Mouse (Mus musculus): ENCODE measurements at regions not wholly inside any gene's neighbourhood (a gene's known extent, or its start where the extent isn't known, plus 50 kb on each side); places are given as distances from the start of the nearest gene placed in this dataset.
A peak's percentile ranks its signal among the peaks of the same experiment; 100 is the strongest.
"Not testable (repeated sequence)": the region's sequence is repeated elsewhere in the genome, so short reads cannot be mapped to it uniquely, and the experiment has no call there.

DNA sequence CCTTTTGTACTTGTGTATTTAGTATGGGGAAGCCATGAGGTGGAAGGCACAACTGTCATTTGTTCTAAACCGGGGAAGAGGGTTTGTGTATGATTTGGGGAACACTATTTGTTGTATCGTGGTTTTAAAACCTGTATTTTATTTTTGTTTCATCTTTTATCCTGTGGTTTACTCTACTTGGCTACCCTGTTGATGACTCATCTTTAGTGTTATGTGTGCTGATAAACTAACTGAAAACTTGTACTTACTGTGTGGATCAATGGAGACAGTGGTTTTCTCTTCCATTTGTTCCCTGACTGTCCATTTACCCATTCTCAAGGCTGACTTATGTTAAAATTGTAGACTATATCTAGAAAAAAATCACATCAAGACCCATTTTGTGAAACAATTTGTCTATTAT, 512.8 kb downstream of the Serpinb8 start:
- WGBS, result 81% methylated on average over 2 of the region's 2 CpGs
- ATAC-seq (ENCODE audit: insufficient read depth) (no peak), DNase-seq (no peak)
- no peaks in the 10 kb centered on the region for H3K4me1 ChIP-seq (ENCODE audit: insufficient read depth)
- H3K36me3 ChIP-seq (ENCODE audit: insufficient read depth), result no peaks in the 10 kb centered on the region
- no peaks in the 10 kb centered on the region for H3K9me3 ChIP-seq (ENCODE audit: low read depth, low read length)
- no peak overlapping the region for H3K27ac ChIP-seq (ENCODE audit: low read depth)
- no peak overlapping the region for H3K9ac ChIP-seq
- H3K4me3 ChIP-seq (ENCODE audit: low read depth, low read length), result no peak overlapping the region
- no peak for TF ChIP-seq CTCF (IDR thresholded peaks at IDR 0.05; ENCODE audit: low read depth)
- no peaks in the 10 kb centered on the region for H3K27me3 ChIP-seq (ENCODE audit: insufficient read depth, low read length)
- no peak overlapping the region for H3K4me2 ChIP-seq

GRCm38 (mm10) chr1:108110984-108111383, 521.2 kb downstream of the Serpinb8 start:
- Histone ChIP-seq H3K36me3 (ENCODE audit: insufficient read depth) (no peaks in the 10 kb centered on the region), H3K27ac (ENCODE audit: low read depth) (no peak overlapping the region), H3K27me3 (ENCODE audit: insufficient read depth, low read length) (no peaks in the 10 kb centered on the region), H3K4me1 (ENCODE audit: insufficient read depth) (no peaks in the 10 kb centered on the region), H3K9me3 (ENCODE audit: low read depth, low read length) (no peaks in the 10 kb centered on the region), H3K4me3 (ENCODE audit: low read depth, low read length) (no peak overlapping the region), H3K4me2 (no peak overlapping the region), H3K9ac (no peak overlapping the region)
- 0 out of 2 replicates have a peak, but pooled peaks have one; percentile 58 for ATAC-seq (ENCODE audit: insufficient read depth)
- peak; percentile 69 for DNase-seq
- no peak for TF ChIP-seq CTCF (IDR thresholded peaks at IDR 0.05; ENCODE audit: low read depth)

DNA sequence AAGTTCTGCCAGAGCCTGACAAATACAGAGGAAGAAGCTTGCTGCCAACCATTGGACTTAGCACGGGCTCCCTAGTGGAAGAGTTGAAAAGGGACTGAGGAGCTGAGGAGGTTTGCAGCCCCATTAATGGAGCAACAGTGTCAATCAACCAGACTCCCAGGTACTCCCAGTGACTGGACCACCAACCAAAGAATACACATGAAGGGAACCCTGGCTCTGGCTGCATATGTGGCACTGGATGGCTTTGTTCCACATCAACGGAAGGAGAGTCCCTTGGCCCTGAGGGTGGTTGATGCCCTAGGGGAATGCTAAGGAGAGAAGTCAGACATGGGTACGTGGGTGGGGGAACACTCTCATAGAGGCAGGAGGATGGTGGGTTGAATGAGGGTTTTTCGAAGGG, 537.6 kb downstream of the Serpinb8 start:
- no peak overlapping the region for H3K4me2 ChIP-seq
- no peak overlapping the region for H3K4me3 ChIP-seq (ENCODE audit: low read depth, low read length)
- no peak overlapping the region for H3K9ac ChIP-seq
- ATAC-seq (ENCODE audit: insufficient read depth), result no peak
- H3K4me1 ChIP-seq (ENCODE audit: insufficient read depth), result no peaks in the 10 kb centered on the region
- WGBS, result 75% methylated on average over 4 of the region's 4 CpGs
- H3K36me3 ChIP-seq (ENCODE audit: insufficient read depth), result no peaks in the 10 kb centered on the region
- DNase-seq, result no peak
- no peak for TF ChIP-seq CTCF (IDR thresholded peaks at IDR 0.05; ENCODE audit: low read depth)
- H3K27me3 ChIP-seq (ENCODE audit: insufficient read depth, low read length), result no peaks in the 10 kb centered on the region
- H3K9me3 ChIP-seq (ENCODE audit: low read depth, low read length), result no peaks in the 10 kb centered on the region
- no peak overlapping the region for H3K27ac ChIP-seq (ENCODE audit: low read depth)

- Histone ChIP-seq H3K4me2 (no peak overlapping the region), H3K9ac (no peak overlapping the region), H3K9me3 (ENCODE audit: low read depth, low read length) (no peaks in the 10 kb centered on the region), H3K27me3 (ENCODE audit: insufficient read depth, low read length) (no peaks in the 10 kb centered on the region), H3K36me3 (ENCODE audit: insufficient read depth) (no peaks in the 10 kb centered on the region), H3K4me1 (ENCODE audit: insufficient read depth) (no peaks in the 10 kb centered on the region), H3K27ac (ENCODE audit: low read depth) (no peak overlapping the region), H3K4me3 (ENCODE audit: low read depth, low read length) (no peak overlapping the region)
- no peak for TF ChIP-seq CTCF (IDR thresholded peaks at IDR 0.05; ENCODE audit: low read depth)
- DNase-seq, result peak; percentile 2
- WGBS, result 43% methylated on average over 1 of the region's 1 CpGs
- ATAC-seq (ENCODE audit: insufficient read depth), result no peak
These were observed 542.2 kb downstream of the Serpinb8 start for GRCm38 (mm10) chr1:108132006-108132405.

- not testable (repeated sequence) for H3K36me3 ChIP-seq (ENCODE audit: insufficient read depth); H3K4me2 ChIP-seq; H3K9ac ChIP-seq; H3K27ac ChIP-seq (ENCODE audit: low read depth); ATAC-seq (ENCODE audit: insufficient read depth); H3K27me3 ChIP-seq (ENCODE audit: insufficient read depth, low read length); H3K9me3 ChIP-seq (ENCODE audit: low read depth, low read length); H3K4me3 ChIP-seq (ENCODE audit: low read depth, low read length); H3K4me1 ChIP-seq (ENCODE audit: insufficient read depth); DNase-seq
- WGBS, result 81% methylated on average over 5 of the region's 5 CpGs
These were observed 545.5 kb downstream of the Serpinb8 start for GRCm38 (mm10) chr1:108135346-108135745.

DNA sequence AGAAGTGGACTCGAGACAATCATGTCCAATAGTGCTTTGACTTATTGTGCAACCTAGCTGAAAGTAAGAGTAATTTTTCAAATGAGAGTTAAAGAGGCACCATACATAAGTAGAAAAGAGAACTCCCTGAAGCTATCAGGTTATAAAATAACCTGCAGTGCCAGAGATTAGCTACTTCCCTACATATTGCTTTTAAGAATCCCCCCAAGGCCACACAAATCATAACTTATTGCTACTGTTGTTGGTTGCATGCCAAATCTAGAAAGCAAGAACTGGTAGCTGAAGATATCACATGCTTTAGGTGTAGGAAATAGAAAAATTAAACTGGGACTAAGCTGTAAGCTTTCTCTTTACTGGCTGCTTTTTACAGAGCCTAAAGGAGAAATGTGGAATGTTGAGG, 554.3 kb downstream of the Serpinb8 start:
- no peaks in the 10 kb centered on the region for H3K4me1 ChIP-seq (ENCODE audit: insufficient read depth)
- H3K4me3 ChIP-seq (ENCODE audit: low read depth, low read length), result no peak overlapping the region
- H3K9ac ChIP-seq, result no peak overlapping the region
- DNase-seq (no peak), ATAC-seq (ENCODE audit: insufficient read depth) (no peak)
- H3K9me3 ChIP-seq (ENCODE audit: low read depth, low read length), result no peaks in the 10 kb centered on the region
- no peak overlapping the region for H3K27ac ChIP-seq (ENCODE audit: low read depth)
- H3K4me2 ChIP-seq, result no peak overlapping the region
- WGBS, result 50% methylated on average over 1 of the region's 1 CpGs
- no peaks in the 10 kb centered on the region for H3K36me3 ChIP-seq (ENCODE audit: insufficient read depth)
- no peak for TF ChIP-seq CTCF (IDR thresholded peaks at IDR 0.05; ENCODE audit: low read depth)
- no peaks in the 10 kb centered on the region for H3K27me3 ChIP-seq (ENCODE audit: insufficient read depth, low read length)

GRCm38 (mm10) chr1:108181350-108182167, 591.8 kb downstream of the Serpinb8 start:
- 37% methylated on average over 3 of the region's 3 CpGs for WGBS

More at GRCm38 (mm10) chr1:108181350-108182167, 591.8 kb downstream of the Serpinb8 start:
- ATAC-seq (ENCODE audit: insufficient read depth) (no peak), DNase-seq (no peak)
- Histone ChIP-seq H3K27ac (ENCODE audit: low read depth) (no peak overlapping the region), H3K36me3 (ENCODE audit: insufficient read depth) (no peaks in the 10 kb centered on the region), H3K9me3 (ENCODE audit: low read depth, low read length) (no peaks in the 10 kb centered on the region), H3K4me1 (ENCODE audit: insufficient read depth) (no peaks in the 10 kb centered on the region), H3K9ac (no peak overlapping the region), H3K4me3 (ENCODE audit: low read depth, low read length) (no peak overlapping the region), H3K27me3 (ENCODE audit: insufficient read depth, low read length) (no peaks in the 10 kb centered on the region), H3K4me2 (no peak overlapping the region)
- TF ChIP-seq CTCF (IDR thresholded peaks at IDR 0.05; ENCODE audit: low read depth), result no peak

Measured in lung, embryonic 14.5 days (tissue).